Mouse (Mus musculus): ENCODE measurements around the gene Kcnj14. TPM values are rescaled to one million over a fixed set of nuclear protein-coding genes. Genes with fewer than 3 reads are reported as not detected.

Gene Kcnj14
- polyA plus RNA-seq, 1 experiment from 2014 or later: 0.78 TPM

DNA sequence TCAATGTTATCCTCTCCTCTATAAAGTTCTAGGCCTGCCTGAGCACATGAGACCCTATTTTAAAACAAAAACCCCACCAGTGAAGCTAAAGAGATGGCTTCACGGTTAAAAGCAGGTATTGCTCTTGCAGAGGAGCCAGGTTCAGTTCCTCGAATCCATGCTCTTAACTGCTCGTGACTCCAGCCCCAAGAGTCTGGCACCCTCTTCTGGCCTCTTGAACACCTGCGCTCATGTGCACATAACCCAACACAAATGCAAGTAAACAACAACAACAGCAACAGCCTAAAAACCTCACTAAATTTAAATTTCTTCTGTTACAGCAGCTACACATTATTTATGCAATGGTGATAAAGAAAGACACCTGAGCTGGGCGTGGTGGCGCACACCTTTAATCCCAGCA is 57.1 kb downstream of the Kcnj14 start:
- Histone ChIP-seq H3K36me3 (ENCODE audit: control insufficient read depth, insufficient read depth, low read length) (no peaks in the 10 kb centered on the region), H3K4me1 (ENCODE audit: control insufficient read depth in 2 of 2, insufficient read depth in 2 of 2, low read length in 2 of 2) (no peaks in the 10 kb centered on the region), H3K27ac (replicated peaks in 1 of 2; ENCODE audit: control insufficient read depth in 1 of 2, insufficient read depth in 1 of 2, low read depth in 2 of 2, low read length in 2 of 2) (no peak overlapping the region), H3K4me2 (ENCODE audit: low read length) (no peak overlapping the region), H3K4me3 (ENCODE audit: control insufficient read depth in 1 of 2, insufficient read depth in 1 of 2, low read depth in 1 of 2, low read length in 2 of 2) (no peak overlapping the region), H3K9ac (ENCODE audit: low read length) (no peak overlapping the region), H3K27me3 (ENCODE audit: control insufficient read depth, insufficient read depth, low read length) (0 out of 2 replicates have a peak, but pooled peaks cover 5% of the 10 kb centered on the region), H3K9me3 (ENCODE audit: control insufficient read depth, low read length) (peaks cover 3% of the 10 kb centered on the region; the same call in 1 of the 2 replicates)
- WGBS: 90% methylated on average over 6 of the region's 6 CpGs
- no peak for ATAC-seq (ENCODE audit: insufficient number of reproducible peaks, insufficient read depth, low FRiP score, low read depth)

DNA sequence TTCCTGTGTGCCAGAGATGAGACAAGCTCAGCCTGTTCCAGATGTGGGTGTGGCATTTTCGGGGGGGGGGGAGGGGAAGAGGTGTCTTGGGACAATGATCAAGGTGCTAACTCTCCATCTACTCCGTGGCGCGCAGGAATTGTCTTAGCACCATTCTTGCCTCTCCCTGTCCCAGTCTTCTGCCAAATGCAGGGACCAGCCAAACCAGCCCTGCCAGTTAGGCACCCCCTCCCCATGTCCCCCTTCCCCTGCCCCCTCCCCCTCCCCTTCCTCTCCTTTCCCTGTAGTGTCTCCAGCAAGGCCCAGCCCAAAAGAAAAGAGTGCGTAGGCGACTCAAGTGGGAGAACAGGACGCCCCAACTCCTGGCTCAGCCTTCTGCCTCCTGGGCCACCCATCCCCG is 57.8 kb downstream of the Kcnj14 start:
- no peaks in the 10 kb centered on the region for H3K36me3 ChIP-seq (ENCODE audit: control insufficient read depth, insufficient read depth, low read length)
- H3K4me3 ChIP-seq (ENCODE audit: control insufficient read depth in 1 of 2, insufficient read depth in 1 of 2, low read depth in 1 of 2, low read length in 2 of 2): no peak overlapping the region
- H3K4me1 ChIP-seq (ENCODE audit: control insufficient read depth in 2 of 2, insufficient read depth in 2 of 2, low read length in 2 of 2): no peaks in the 10 kb centered on the region
- H3K27me3 ChIP-seq (ENCODE audit: control insufficient read depth, insufficient read depth, low read length): 0 out of 2 replicates have a peak, but pooled peaks cover 5% of the 10 kb centered on the region
- no peak overlapping the region for H3K9ac ChIP-seq (ENCODE audit: low read length)
- no peak overlapping the region for H3K4me2 ChIP-seq (ENCODE audit: low read length)
- ATAC-seq (ENCODE audit: insufficient number of reproducible peaks, insufficient read depth, low FRiP score, low read depth): no peak
- peaks cover 3% of the 10 kb centered on the region; the same call in 1 of the 2 replicates for H3K9me3 ChIP-seq (ENCODE audit: control insufficient read depth, low read length)
- H3K27ac ChIP-seq (replicated peaks in 1 of 2; ENCODE audit: control insufficient read depth in 1 of 2, insufficient read depth in 1 of 2, low read depth in 2 of 2, low read length in 2 of 2): no peak overlapping the region
- WGBS: 47% methylated on average over 8 of the region's 8 CpGs

Other genes starting within 250 kb of the Kcnj14 start
- gene Fgf21, start 209.3 kb downstream of the Kcnj14 start, polyA plus RNA-seq (2014; fragmentation: Nextera tagmentation; extraction: Ambion mirVana): not detected in 2 replicates
- 0.07 TPM in 1 of 2 replicates, not detected in the other for gene Fut1, start 207.5 kb downstream of the Kcnj14 start, polyA plus RNA-seq (2014; fragmentation: Nextera tagmentation; extraction: Ambion mirVana)
- gene Izumo1, start 203.0 kb downstream of the Kcnj14 start, polyA plus RNA-seq (2014; fragmentation: Nextera tagmentation; extraction: Ambion mirVana): 0.23 and 0.41 TPM in 2 replicates
- gene Rasip1, start 197.3 kb downstream of the Kcnj14 start, polyA plus RNA-seq (2014; fragmentation: Nextera tagmentation; extraction: Ambion mirVana): 22.4 and 24.3 TPM in 2 replicates
- gene Mamstr, start 184.8 kb downstream of the Kcnj14 start, polyA plus RNA-seq (2014; fragmentation: Nextera tagmentation; extraction: Ambion mirVana): 6.2 and 7.6 TPM in 2 replicates
- 2.4 and 2.7 TPM in 2 replicates for gene Fut2, start 158.4 kb downstream of the Kcnj14 start, polyA plus RNA-seq (2014; fragmentation: Nextera tagmentation; extraction: Ambion mirVana)
- gene Ntn5, start 140.8 kb downstream of the Kcnj14 start, polyA plus RNA-seq (2014; fragmentation: Nextera tagmentation; extraction: Ambion mirVana): not detected in 2 replicates
- gene Sec1, start 130.4 kb downstream of the Kcnj14 start, polyA plus RNA-seq (2014; fragmentation: Nextera tagmentation; extraction: Ambion mirVana): 0.28 and 0.41 TPM in 2 replicates
- gene Car11, start 124.9 kb downstream of the Kcnj14 start, polyA plus RNA-seq (2014; fragmentation: Nextera tagmentation; extraction: Ambion mirVana): 6.8 and 8.0 TPM in 2 replicates
- gene Dbp, start 119.7 kb downstream of the Kcnj14 start, polyA plus RNA-seq (2014; fragmentation: Nextera tagmentation; extraction: Ambion mirVana): 4.5 and 7.3 TPM in 2 replicates
- 666 and 743 TPM in 2 replicates for gene Rpl18, start 109.3 kb downstream of the Kcnj14 start, polyA plus RNA-seq (2014; fragmentation: Nextera tagmentation; extraction: Ambion mirVana)
- gene Sphk2, start 106.8 kb downstream of the Kcnj14 start, polyA plus RNA-seq (2014; fragmentation: Nextera tagmentation; extraction: Ambion mirVana): 11.9 and 12.5 TPM in 2 replicates
- gene Fam83e, start 103.6 kb downstream of the Kcnj14 start, polyA plus RNA-seq (2014; fragmentation: Nextera tagmentation; extraction: Ambion mirVana): 0.16 and 0.31 TPM in 2 replicates
- gene Spaca4, start 99.0 kb downstream of the Kcnj14 start, polyA plus RNA-seq (2014; fragmentation: Nextera tagmentation; extraction: Ambion mirVana): not detected in 2 replicates
- gene Lmtk3, start 41.0 kb downstream of the Kcnj14 start, polyA plus RNA-seq (2014; fragmentation: Nextera tagmentation; extraction: Ambion mirVana): 0.31 and 1.1 TPM in 2 replicates
- gene Sult2b1, start 40.1 kb downstream of the Kcnj14 start, polyA plus RNA-seq (2014; fragmentation: Nextera tagmentation; extraction: Ambion mirVana): 0.30 and 0.81 TPM in 2 replicates
- 88.6 and 89.7 TPM in 2 replicates for gene Cyth2, start 10.2 kb downstream of the Kcnj14 start, polyA plus RNA-seq (2014; fragmentation: Nextera tagmentation; extraction: Ambion mirVana)
- 33.5 and 36.2 TPM in 2 replicates for gene Grwd1, start 6.2 kb upstream of the Kcnj14 start, polyA plus RNA-seq (2014; fragmentation: Nextera tagmentation; extraction: Ambion mirVana)
- 85.7 and 125 TPM in 2 replicates for gene Kdelr1, start 48.0 kb upstream of the Kcnj14 start, polyA plus RNA-seq (2014; fragmentation: Nextera tagmentation; extraction: Ambion mirVana)
- 0.12 and 0.15 TPM in 2 replicates for gene Grin2d, start 53.6 kb upstream of the Kcnj14 start, polyA plus RNA-seq (2014; fragmentation: Nextera tagmentation; extraction: Ambion mirVana)
- 0.86 and 1.5 TPM in 2 replicates for gene Syngr4, start 71.9 kb upstream of the Kcnj14 start, polyA plus RNA-seq (2014; fragmentation: Nextera tagmentation; extraction: Ambion mirVana)
- gene Tmem143, start 72.2 kb upstream of the Kcnj14 start, polyA plus RNA-seq (2014; fragmentation: Nextera tagmentation; extraction: Ambion mirVana): 5.1 and 8.7 TPM in 2 replicates
- gene Emp3, start 96.6 kb upstream of the Kcnj14 start, polyA plus RNA-seq (2014; fragmentation: Nextera tagmentation; extraction: Ambion mirVana): 76.6 and 90.5 TPM in 2 replicates
- 2.4 and 2.7 TPM in 2 replicates for gene Ccdc114, start 99.3 kb upstream of the Kcnj14 start, polyA plus RNA-seq (2014; fragmentation: Nextera tagmentation; extraction: Ambion mirVana)
- gene Abcc6, start 205.5 kb upstream of the Kcnj14 start, polyA plus RNA-seq (2014; fragmentation: Nextera tagmentation; extraction: Ambion mirVana): not detected in 2 replicates
- gene Nomo1, start 208.9 kb upstream of the Kcnj14 start, polyA plus RNA-seq (2014; fragmentation: Nextera tagmentation; extraction: Ambion mirVana): 18.1 and 20.3 TPM in 2 replicates